Mouse (Mus musculus): ENCODE results near the gene Gtf2ird2.

Gene Gtf2ird2

DNA sequence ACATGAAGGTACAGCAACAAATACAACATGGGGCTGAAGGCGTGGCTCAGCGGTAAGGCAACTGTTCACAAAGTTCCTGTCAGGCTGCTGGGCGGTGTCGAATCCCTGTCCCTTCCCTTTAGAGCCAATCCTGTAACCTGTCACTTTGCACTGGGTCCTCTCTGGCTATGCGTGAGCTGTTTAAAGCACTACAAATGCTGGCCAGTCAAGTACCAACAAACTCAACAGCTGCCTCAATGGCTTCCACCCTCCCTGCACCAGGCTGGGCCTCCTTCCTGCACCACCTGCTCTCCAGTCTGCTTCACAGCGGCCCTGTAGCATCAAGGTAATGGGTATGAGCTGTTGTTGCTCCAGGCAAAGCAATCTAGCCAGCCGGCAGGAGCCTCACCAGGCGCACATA lies 84.9 kb downstream of the Gtf2ird2 start:
- no peak for DNase-seq (ENCODE audit: low spot score in 2 of 2)

DNA sequence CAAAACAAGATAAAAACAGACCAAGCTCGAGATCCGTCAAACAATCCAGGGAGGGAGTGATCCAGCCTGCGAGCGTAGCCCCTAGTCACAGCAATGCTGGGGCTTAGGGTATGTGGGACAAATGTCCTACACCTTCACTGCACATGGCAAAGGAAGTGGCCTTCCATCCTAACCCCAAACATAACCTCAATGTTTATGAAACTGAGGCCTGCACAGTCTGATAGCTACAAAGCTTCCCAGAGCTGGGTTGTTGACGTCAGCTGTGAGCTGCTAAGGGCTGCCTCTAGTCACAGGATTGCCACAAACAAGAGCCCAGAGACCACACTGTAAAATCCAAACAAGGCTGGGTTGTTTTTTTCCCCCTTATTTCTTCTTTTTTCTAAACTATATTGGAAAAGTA lies 85.9 kb downstream of the Gtf2ird2 start:
- DNase-seq (ENCODE audit: low spot score in 2 of 2): no peak

DNA sequence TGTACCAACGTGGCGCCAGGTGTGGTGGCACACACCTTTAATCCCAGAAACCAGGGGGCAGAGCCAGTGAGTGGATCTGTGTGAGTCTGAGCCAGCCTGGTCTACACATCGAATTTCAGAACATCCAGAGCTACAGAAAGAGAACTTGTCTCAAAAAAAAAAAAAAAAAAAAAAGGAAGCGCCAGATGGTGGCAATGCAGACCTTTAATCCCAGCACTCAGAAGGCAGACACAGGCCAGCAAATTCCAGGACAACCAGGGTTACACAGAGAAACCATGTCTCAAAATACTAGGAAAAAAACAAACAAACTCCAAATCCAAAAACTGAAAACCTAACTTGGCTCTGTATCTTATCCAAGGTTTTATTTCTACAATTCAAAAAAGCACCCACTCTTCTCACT lies 86.7 kb downstream of the Gtf2ird2 start:
- DNase-seq (ENCODE audit: low spot score in 2 of 2): no peak

DNA sequence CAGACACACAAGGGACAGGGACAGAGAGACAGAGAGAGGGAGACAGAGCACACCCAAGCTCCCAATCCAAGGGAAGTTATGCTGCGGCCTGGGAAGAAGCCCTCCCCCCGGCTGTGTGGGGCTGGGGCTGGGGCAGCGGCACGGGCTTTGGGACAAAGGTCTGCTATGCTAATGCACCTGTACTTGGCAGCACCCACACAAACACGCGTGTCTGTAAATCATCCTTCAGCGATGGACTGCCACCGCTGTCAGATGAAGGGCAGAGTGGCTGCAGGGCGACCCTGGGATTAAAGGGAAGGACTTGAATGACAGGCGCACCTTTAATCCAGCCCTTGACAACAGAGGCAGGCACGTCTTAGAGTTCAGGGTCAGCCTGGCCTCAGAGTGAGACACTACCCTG lies 87.6 kb downstream of the Gtf2ird2 start:
- no peak for DNase-seq (ENCODE audit: low spot score in 2 of 2)

DNA sequence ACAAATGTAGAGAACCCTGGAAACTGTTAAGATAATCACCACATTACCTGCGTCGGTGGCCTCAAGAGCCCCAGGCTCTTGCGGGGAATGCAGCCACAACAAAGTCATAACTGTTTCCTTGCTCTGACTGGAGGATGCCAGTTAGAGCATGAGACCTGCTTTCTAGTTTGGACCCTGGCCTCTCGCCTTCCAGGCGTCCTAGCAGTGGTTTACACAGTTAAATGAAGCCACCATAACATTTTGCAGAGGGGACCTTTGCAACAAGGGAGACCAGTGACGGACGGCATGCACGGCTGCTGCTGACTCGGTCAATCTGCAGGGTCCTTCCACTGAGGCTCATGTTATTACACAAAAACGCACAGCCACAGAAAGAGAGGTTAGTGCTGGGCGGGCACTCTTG lies 88.9 kb downstream of the Gtf2ird2 start:
- DNase-seq (ENCODE audit: low spot score in 2 of 2): no peak

DNA sequence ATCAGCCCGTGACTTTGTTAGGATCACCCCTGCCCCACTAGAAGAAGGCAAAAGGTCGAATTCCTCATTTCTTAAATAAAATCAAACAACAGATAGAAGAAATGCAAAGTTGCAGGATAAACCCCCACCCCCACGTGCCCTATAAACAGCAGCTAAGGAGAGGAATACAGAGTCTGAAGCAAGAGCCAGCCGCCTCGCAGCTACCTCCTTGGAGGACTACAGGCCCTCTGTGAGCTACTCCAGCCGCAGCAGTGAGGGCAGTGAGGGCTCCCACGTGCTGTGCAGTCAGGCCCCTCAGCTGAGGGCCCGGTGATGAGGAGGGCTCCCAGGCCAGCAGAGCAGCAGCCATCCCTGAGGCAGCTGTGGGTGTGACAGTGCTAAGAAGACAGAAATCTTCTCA lies 89.9 kb downstream of the Gtf2ird2 start:
- no peak for DNase-seq (ENCODE audit: low spot score in 2 of 2)
